Mouse (Mus musculus) left cerebral cortex, adult 9 months (tissue): ENCODE results near the gene Cdc42ep2.

Experiments
- DNase-seq, 2 experiments: peaks; one replicate each; pipeline ENCODE4 v3.0.0; 2022; ENCODE audit warnings: low spot score in 2 of 2

Gene Cdc42ep2

DNA sequence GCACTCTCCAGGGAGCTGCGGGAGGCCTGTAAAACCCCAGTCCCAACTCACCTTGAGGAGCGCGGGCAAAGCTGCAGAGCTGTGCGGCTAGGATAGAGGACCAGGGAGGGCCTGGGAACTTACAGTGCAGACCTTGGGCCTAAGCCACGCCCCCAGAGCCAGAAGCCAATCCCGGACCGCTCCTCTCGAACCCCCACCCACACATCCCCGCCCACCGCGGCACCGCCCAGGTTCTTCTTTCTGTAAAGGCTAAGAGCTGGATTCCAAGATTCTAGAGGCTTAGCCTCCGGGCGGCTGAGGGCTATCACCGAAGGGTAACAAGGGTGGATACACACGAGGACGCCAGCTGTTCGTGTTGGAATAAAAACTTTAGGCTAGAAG is at the start of gene Cdc42ep2:
Gene Cdc42ep2, minus strand, starts transcription at position 104 of the 381 bp plus-strand sequence.
- peak; percentile 66 to 91 for DNase-seq

GRCm38 (mm10) chr19:5967664-5968063 is 43.0 kb upstream of the Cdc42ep2 start:
- no peak for DNase-seq

- DNase-seq = no peak
These were observed 42.2 kb upstream of the Cdc42ep2 start for GRCm38 (mm10) chr19:5966786-5967185.

DNA sequence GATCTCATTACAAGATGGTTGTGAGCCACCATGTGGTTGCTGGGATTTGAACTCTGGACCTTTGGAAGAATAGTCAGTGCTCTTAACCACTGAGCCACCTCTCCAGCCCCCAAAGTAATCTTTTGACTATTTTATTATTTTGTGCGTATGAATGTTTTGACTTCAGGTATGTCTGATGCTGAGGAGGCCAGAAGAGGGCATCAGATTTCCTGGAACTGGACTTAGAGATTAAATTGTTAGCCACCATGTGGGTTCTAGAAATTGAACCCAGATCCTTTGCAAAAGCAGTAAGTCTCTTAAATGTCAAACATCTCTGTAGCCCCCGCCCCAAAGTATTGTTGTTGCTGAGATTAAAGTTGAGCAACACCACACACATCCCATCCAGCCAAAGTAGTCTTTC is 41.3 kb upstream of the Cdc42ep2 start:
- no peak for DNase-seq

- peak in 1 of 2 experiments; percentile 71 for DNase-seq
These were observed 40.7 kb upstream of the Cdc42ep2 start for GRCm38 (mm10) chr19:5965280-5965679.

GRCm38 (mm10) chr19:5964804-5965203 is 40.2 kb upstream of the Cdc42ep2 start:
- no peak for DNase-seq

GRCm38 (mm10) chr19:5963883-5964562 is 39.4 kb upstream of the Cdc42ep2 start, which contains the start of gene Pola2:
Pola2 (minus strand) TSS chr19:5964202.
- DNase-seq = peak; percentile 39 to 86

- no peak for DNase-seq
These were observed 38.0 kb upstream of the Cdc42ep2 start for GRCm38 (mm10) chr19:5962651-5963050.

DNA sequence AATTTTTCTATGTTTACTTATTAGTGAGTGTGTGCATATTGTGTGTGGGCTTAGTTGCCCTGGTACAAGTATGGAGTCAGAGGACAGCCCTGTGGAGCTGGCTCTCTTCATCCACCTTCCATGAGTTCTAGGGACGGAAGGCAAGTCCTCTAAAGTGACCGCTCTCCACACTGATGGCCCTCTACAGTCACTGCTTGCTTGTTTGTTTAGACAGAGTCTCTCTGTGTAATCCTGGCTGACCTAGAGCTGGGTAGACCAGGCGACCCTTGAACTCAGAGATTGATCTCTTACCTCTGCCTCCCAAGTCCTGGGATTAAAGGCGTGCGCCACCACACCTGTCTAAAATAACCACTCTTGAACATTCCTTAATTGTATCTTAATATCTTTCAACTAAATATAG is 32.8 kb upstream of the Cdc42ep2 start:
- DNase-seq = no peak

GRCm38 (mm10) chr19:5956685-5957084 is 32.1 kb upstream of the Cdc42ep2 start:
- peak in 1 of 2 experiments; percentile 73 for DNase-seq

GRCm38 (mm10) chr19:5955704-5956670 is 31.4 kb upstream of the Cdc42ep2 start:
- no peak for DNase-seq

- DNase-seq = no peak
These were observed 30.3 kb upstream of the Cdc42ep2 start for GRCm38 (mm10) chr19:5954936-5955335.

DNA sequence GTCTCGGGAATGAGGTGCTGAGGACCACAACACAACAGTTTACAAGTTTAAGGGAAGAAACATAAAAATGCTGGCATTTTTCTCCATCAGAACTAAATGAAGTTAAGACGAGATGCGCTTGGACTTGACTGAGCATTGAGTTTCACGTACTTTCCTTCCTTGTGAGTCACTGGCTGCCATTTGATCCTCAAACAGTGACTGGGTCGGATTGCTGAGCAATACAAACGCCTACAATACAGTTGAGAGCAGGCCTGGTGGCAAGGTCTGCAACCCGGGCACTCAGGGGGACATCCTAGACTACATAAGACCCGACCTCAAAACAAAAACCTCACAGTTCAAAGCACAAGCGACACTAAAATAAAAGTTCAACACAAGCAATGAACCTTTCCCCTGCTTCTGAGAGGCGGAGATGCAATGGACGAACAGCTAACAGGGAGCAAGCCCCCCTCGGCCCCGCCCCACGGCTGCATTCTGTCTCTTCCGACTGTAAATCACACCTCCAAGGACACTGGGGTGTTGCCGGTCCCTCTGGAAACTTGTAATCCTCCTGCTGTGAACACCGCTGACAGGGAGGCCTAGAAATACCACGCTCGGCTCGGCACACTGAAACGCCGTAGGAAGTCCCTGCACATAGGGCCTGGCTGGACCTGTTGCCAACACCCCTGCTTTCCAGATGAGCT is 29.6 kb upstream of the Cdc42ep2 start:
- no peak for DNase-seq

DNA sequence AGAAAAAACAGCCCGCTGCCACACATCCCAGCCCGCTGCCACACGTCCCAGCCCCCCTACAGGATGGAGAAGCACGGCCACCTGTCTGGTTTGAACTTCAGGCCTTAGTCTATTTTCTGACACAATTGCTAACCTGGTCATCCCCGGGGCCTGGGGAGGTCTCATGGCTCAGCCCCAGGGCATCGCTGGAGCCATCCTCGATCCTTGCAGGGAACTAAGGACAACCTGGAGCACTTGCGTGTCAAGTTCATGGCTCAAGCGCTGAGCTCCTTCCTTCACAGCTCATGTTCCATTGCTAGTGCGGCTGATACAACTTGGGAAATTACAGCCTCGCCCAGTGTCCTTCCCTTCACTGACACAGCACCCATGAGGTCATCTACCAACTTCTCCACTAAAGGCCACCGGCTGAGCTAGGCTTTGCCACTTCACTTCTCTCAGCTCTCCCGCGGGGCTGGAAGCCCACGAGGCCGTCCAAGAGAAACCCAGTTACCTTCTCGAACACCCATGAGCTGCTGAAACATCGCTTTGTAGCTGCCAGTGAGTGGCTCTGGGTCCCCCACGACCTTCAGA is 28.7 kb upstream of the Cdc42ep2 start:
- DNase-seq = no peak

DNA sequence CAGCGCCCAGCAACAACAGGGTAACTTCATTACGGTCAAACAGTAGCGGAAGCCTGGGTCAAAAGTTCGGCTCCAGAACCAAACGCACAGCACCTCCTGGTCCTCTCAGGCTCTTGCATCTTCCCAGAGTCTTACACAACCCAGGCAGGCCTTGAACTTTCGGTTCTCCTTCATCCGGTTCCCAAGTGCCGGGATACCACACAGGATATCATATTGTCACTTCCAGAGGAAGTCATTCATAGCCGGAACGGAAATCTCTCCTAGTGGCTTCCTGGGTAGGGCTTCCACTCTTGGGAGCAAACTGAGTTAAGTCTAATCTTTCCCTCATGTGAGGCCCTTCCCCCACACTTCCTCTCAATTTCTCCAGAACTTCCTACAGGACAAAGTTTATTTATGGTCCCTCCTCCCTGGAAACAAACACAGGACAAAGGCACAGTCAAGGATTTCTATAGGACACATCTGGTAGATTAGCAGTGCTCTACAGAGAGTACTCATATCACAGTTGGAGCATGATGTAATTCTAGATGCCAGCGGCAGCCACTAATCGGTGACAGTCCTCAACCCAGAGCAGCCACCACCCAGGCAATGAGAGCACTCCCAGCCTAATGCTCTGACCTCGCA is 27.6 kb upstream of the Cdc42ep2 start:
- no peak for DNase-seq

GRCm38 (mm10) chr19:5951631-5952030 is 27.0 kb upstream of the Cdc42ep2 start:
- DNase-seq = no peak

- DNase-seq = no peak
These were observed 25.6 kb upstream of the Cdc42ep2 start for GRCm38 (mm10) chr19:5950218-5950617.

DNA sequence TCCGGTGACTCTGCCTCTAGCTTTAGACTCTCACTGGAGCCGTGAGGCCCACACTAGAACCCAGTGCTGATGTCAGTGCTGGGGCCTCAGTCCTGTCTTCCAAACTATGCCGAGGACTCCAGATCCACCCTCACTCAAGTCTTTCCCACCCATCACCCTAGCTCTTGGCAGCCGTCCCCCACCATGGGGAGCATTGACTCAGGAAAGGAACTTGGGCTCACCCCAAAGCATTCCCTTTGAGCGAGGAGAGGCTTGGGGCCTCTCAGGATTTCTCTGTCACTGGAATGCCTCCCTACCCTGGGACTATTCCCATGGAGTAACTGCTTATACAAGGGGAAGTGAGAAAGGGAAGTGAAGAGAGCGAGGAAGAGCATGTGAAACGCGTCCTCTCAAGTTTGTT is 21.3 kb upstream of the Cdc42ep2 start:
- no peak for DNase-seq

GRCm38 (mm10) chr19:5945027-5945426 is 20.4 kb upstream of the Cdc42ep2 start:
- peak; percentile 51 to 59 for DNase-seq

DNA sequence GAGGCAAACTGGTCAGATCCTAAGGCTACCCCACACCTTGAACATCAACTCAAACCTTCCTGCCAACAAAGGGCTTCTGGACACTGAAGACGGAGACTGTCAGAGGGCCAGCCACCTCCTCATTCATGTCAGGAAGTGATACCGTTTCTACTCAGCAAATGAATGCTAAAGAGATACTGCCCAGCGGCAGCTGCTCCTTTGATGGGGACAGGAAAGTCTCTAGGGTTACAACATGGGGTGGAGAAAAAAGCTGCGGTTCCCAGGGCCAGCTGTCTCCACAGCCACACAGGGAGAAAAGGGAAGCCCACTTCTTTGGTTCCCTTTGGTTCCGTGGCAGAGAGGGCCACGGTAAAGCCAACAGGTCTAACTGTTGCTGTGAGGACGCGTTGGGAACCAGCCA is 19.5 kb upstream of the Cdc42ep2 start:
- no peak for DNase-seq

DNA sequence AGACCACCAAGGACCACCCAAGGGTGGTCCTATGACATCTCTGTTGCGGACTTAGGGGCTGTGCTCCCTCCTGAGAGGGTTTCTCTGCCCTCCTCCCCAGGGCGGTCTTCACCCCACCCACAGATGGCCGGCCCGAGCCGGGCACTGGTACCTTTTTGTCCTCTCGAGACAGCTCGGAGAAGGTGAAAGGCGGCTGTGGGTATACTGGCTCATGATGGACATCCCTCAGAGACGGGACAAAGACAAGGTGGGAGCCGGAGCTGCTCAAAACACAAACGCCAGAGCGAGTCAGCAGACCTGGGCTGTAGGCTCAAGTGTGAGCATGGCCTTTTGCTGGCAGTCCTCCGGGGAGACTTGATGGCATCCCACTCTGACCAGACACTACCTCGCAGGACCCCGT is 18.8 kb upstream of the Cdc42ep2 start:
- no peak for DNase-seq
